Mouse (Mus musculus): Measurements from ENCODE around the gene Hs3st4.

GRCm38 (mm10) chr7:124335635-124336034, 353.0 kb downstream of the Hs3st4 start:
- TF ChIP-seq CTCF (IDR thresholded peaks at IDR 0.05; ENCODE audit: borderline replicate concordance, insufficient read depth, low read depth, low read length) (no peak), POLR2A (IDR thresholded peaks at IDR 0.05; ENCODE audit: borderline replicate concordance, insufficient read depth, low read length) (no peak)
